Mouse (Mus musculus) liver, embryonic 16.5 days (tissue): Measurements from ENCODE around the gene Dclre1b. TPM values are rescaled to one million over a fixed set of nuclear protein-coding genes. Genes with fewer than 3 reads are reported as not detected.
A peak's percentile ranks its signal among the peaks of the same experiment; 100 is the strongest.
"Not testable (repeated sequence)": the region's sequence is repeated elsewhere in the genome, so short reads cannot be mapped to it uniquely, and the experiment has no call there.

Experiments
- ATAC-seq: fragments of 200-750 bp; cut with Nextera tagmentation; 2 replicates; pipeline ENCODE4 v1.8.0; 2017; ENCODE audit warnings: low read depth, mild to moderate bottlenecking, moderate number of reproducible peaks, moderate library complexity
- H3K27ac ChIP-seq: fragments of 300-500 bp; sonication (generic); 2 replicates; pipeline ENCODE4 v1.5.1; 2014; ENCODE audit warnings: mild to moderate bottlenecking, low read length
- H3K27me3 ChIP-seq: fragments of 300-500 bp; sonication (generic); 2 replicates; pipeline ENCODE4 v1.6.1; 2014; ENCODE audit warnings: low read depth, low read length, mixed read lengths; ENCODE audit not compliant: control insufficient read depth, insufficient read depth
- H3K36me3 ChIP-seq: fragments of 300-500 bp; sonication (generic); 2 replicates; pipeline ENCODE4 v1.6.1; 2014; ENCODE audit warnings: mild to moderate bottlenecking; ENCODE audit not compliant: control insufficient read depth, insufficient read depth
- H3K4me1 ChIP-seq: fragments of 300-500 bp; sonication (generic); 2 replicates; pipeline ENCODE4 v1.6.1; 2014; ENCODE audit warnings: low read depth, low read length, mixed read lengths; ENCODE audit not compliant: control insufficient read depth
- H3K4me2 ChIP-seq: fragments of 300-500 bp; sonication (generic); 2 replicates; pipeline ENCODE4 v1.6.1; 2014; ENCODE audit warnings: low read depth, low read length, mixed read lengths
- H3K4me3 ChIP-seq: fragments of 300-500 bp; sonication (generic); 2 replicates; pipeline ENCODE4 v1.5.1; 2014; ENCODE audit warnings: low read depth, mild to moderate bottlenecking, low read length
- H3K9ac ChIP-seq: fragments of 300-500 bp; sonication (generic); 2 replicates; pipeline ENCODE4 v1.6.1; 2014; ENCODE audit warnings: low read depth, low read length
- H3K9me3 ChIP-seq: fragments of 300-500 bp; sonication (generic); replicated peaks from 2 replicates; pipeline ENCODE4 v1.6.1; 2016; ENCODE audit warnings: low read length; ENCODE audit not compliant: control insufficient read depth
- WGBS: fragments of 180-500 bp; shearing (Covaris S2); extraction: QIAGEN DNeasy Blood & Tissue Kit; methylation state at CpG from one replicate; pipeline ENCODE4 v1.1.7; 2014; ENCODE audit not compliant: insufficient replicate concordance; 5-methylcytosine and 5-hydroxymethylcytosine counted together
- polyA plus RNA-seq: library from polyadenylated mRNA; unstranded; fragments of >200 nt; fragmentation: Nextera tagmentation; extraction: Ambion mirVana; gene quantifications from 2 replicates; pipeline ENCODE4 v1.2.1, GENCODE M21; 2015

Gene Dclre1b
- polyA plus RNA-seq, 1 experiment from 2014 or later, result 28.5 TPM

DNA sequence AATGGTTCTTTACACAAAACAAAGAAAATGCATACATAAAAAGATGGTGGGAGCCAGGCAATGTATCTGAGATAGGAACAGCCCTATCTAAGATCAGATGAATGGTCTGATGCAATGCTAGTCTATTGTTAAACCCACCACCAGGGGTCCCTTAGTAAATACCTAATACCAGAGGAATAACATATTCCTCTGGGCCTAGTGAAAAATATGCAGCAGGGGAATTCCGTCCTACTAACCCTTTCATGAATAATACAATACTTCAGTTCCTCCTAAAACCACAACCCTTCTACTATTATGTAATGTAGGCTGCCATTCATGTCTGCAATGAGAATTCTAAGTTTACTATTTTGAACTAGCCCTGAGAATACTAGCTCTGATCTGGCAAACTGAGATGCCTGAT lies 21.4 kb upstream of the Dclre1b start:
- H3K27ac ChIP-seq, result not testable (repeated sequence)
- WGBS, result 74% methylated on average over 1 of the region's 1 CpGs

GRCm38 (mm10) chr3:103829036-103829435 lies 19.8 kb upstream of the Dclre1b start:
- Histone ChIP-seq H3K27ac (no peak overlapping the region), H3K4me1 (peaks cover 12% of the 10 kb centered on the region), H3K27me3 (no peaks in the 10 kb centered on the region), H3K9ac (no peak overlapping the region), H3K36me3 (no peaks in the 10 kb centered on the region), H3K4me2 (no peak overlapping the region), H3K9me3 (no peaks in the 10 kb centered on the region), H3K4me3 (no peak overlapping the region)
- no peak for ATAC-seq
- 78% methylated on average over 3 of the region's 3 CpGs for WGBS

More for the DNA sequence above, 21.4 kb upstream of the Dclre1b start:
- H3K27me3 ChIP-seq, H3K9me3 ChIP-seq, H3K9ac ChIP-seq, ATAC-seq, H3K4me3 ChIP-seq, H3K4me2 ChIP-seq, H3K36me3 ChIP-seq: not testable (repeated sequence)
- peaks cover 12% of the 10 kb centered on the region for H3K4me1 ChIP-seq

- H3K27ac ChIP-seq, result no peak overlapping the region
- no peak for ATAC-seq
- H3K9ac ChIP-seq, result no peak overlapping the region
- no peaks in the 10 kb centered on the region; the same call in 1 of the 2 replicates for H3K36me3 ChIP-seq
- H3K27me3 ChIP-seq, result no peaks in the 10 kb centered on the region
- H3K9me3 ChIP-seq, result no peaks in the 10 kb centered on the region
- H3K4me2 ChIP-seq, result no peak overlapping the region
- peaks cover 8% of the 10 kb centered on the region for H3K4me1 ChIP-seq
- no peak overlapping the region for H3K4me3 ChIP-seq
These were observed 18.3 kb upstream of the Dclre1b start for GRCm38 (mm10) chr3:103827548-103827947.

DNA sequence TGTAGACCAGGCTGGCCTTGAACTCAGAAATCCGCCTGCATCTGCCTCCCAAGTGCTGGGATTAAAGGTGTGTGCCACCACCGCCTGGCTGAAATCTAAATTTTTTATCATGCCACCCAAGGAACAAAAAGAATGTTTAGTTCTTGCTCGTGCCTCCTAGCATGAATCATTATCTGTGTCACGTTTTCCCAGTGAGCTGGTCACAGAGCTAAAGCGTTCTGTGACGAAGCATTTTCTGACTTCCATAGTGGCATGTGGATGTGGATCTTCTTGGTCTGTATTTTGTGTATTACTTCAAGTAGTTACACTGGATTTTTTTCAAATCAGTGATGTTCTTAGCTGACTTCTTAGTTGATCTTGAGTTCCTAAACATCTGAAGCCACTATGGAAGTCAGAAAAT lies 1.7 kb upstream of the Dclre1b start:
- peak; percentile 22; the same call in 1 of the 2 replicates for ATAC-seq
- Histone ChIP-seq H3K4me1 (peaks cover 30% of the 10 kb centered on the region), H3K4me3 (peak overlapping the region; percentile 94), H3K27ac (peak overlapping the region; percentile 83), H3K4me2 (peak overlapping the region; percentile 76), H3K27me3 (no peaks in the 10 kb centered on the region), H3K9me3 (no peaks in the 10 kb centered on the region), H3K9ac (peak overlapping the region; percentile 37; the same call in 1 of the 2 replicates), H3K36me3 (peaks cover 31% of the 10 kb centered on the region)
- WGBS, result 58% methylated on average over 6 of the region's 6 CpGs

- Histone ChIP-seq H3K4me1 (peaks cover 38% of the 10 kb centered on the region), H3K36me3 (peaks cover 28% of the 10 kb centered on the region), H3K4me2 (peak overlapping the region; percentile 76), H3K27me3 (no peaks in the 10 kb centered on the region), H3K9me3 (no peaks in the 10 kb centered on the region), H3K4me3 (peak overlapping the region; percentile 94), H3K27ac (peak overlapping the region; percentile 99), H3K9ac (peak overlapping the region; percentile 96)
- peak; percentile 49 for ATAC-seq
- 1% methylated on average over 14 of the region's 14 CpGs for whole genome bisulfite sequencing
These were observed 531 bp upstream of the Dclre1b start for GRCm38 (mm10) chr3:103809799-103810150.

GRCm38 (mm10) chr3:103805671-103806070 lies 3.6 kb downstream of the Dclre1b start:
- no peak overlapping the region for H3K9ac ChIP-seq
- peaks cover 31% of the 10 kb centered on the region for H3K36me3 ChIP-seq
- no peaks in the 10 kb centered on the region for H3K9me3 ChIP-seq
- H3K27ac ChIP-seq, result peak overlapping the region; percentile 30; the same call in 1 of the 2 replicates
- H3K4me1 ChIP-seq, result peaks cover 59% of the 10 kb centered on the region
- 79% methylated on average over 1 of the region's 1 CpGs for WGBS
- no peak overlapping the region for H3K4me3 ChIP-seq
- ATAC-seq, result no peak
- H3K27me3 ChIP-seq, result no peaks in the 10 kb centered on the region
- H3K4me2 ChIP-seq, result no peak overlapping the region

- Histone ChIP-seq H3K27me3 (no peaks in the 10 kb centered on the region), H3K9ac (peak overlapping the region; percentile 40), H3K4me2 (no peak overlapping the region), H3K9me3 (no peaks in the 10 kb centered on the region), H3K27ac (peak overlapping the region; percentile 91), H3K4me1 (peaks cover 74% of the 10 kb centered on the region), H3K36me3 (peaks cover 31% of the 10 kb centered on the region), H3K4me3 (no peak overlapping the region)
- 43% methylated on average over 8 of the region's 8 CpGs for WGBS
- ATAC-seq, result no peak
These were observed 6.4 kb downstream of the Dclre1b start for GRCm38 (mm10) chr3:103802861-103803260.

- 12% methylated on average over 10 of the region's 10 CpGs for WGBS
- H3K4me3 ChIP-seq, result no peak overlapping the region
- peaks cover 26% of the 10 kb centered on the region for H3K36me3 ChIP-seq
- H3K9ac ChIP-seq, result peak overlapping the region; percentile 42
- no peaks in the 10 kb centered on the region for H3K27me3 ChIP-seq
- H3K9me3 ChIP-seq, result no peaks in the 10 kb centered on the region
- peak overlapping the region; percentile 94 for H3K27ac ChIP-seq
- H3K4me1 ChIP-seq, result peaks cover 68% of the 10 kb centered on the region
- peak overlapping the region; percentile 8 for H3K4me2 ChIP-seq
- peak; percentile 73 for ATAC-seq
These were observed 7.4 kb downstream of the Dclre1b start for GRCm38 (mm10) chr3:103801631-103802531.

- H3K4me3 ChIP-seq, result no peak overlapping the region
- no peak overlapping the region for H3K9ac ChIP-seq
- peak overlapping the region; percentile 65 for H3K4me2 ChIP-seq
- peaks cover 15% of the 10 kb centered on the region for H3K36me3 ChIP-seq
- 11% methylated on average over 2 of the region's 2 CpGs for WGBS
- H3K4me1 ChIP-seq, result peaks cover 63% of the 10 kb centered on the region
- H3K27me3 ChIP-seq, result no peaks in the 10 kb centered on the region
- peak; percentile 92 for ATAC-seq
- H3K27ac ChIP-seq, result peak overlapping the region; percentile 97
- H3K9me3 ChIP-seq, result no peaks in the 10 kb centered on the region
These were observed 9.7 kb downstream of the Dclre1b start for GRCm38 (mm10) chr3:103799507-103799906.
